Mouse (Mus musculus) lung, postnatal 0 days (tissue): ENCODE results near the gene Eif1ad.

Experiments used
- CTCF ChIP-seq: IDR thresholded peaks from 2 replicates; pipeline ENCODE4 v1.5.1; 2016; ENCODE audit warnings: antibody characterized with exemption, mild to moderate bottlenecking
- EP300 ChIP-seq: IDR thresholded peaks from 2 replicates; pipeline ENCODE4 v1.6.1; 2016; ENCODE audit warnings: antibody characterized with exemption, mild to moderate bottlenecking, control low read depth

DNA sequence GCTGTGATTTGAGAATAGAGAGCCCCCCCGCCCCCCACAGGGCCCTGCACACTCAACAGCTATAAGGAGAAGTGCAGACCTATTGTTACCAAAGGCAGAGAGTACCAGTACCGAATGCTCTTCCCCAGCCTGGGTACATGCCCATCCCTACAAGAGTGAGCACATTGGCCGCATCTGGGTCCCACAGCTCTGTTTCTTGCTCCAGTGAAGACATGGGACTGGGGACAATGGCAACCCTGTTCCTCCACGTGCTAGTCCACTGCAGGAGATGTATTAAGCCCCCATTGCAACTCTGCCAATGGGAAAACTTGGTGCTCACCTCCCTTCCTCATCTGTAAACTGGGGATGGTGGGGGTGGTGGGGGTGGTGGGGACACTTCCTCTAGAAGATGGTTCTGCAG lies 47.3 kb downstream of the Eif1ad start:
- no peak for TF ChIP-seq EP300
- TF ChIP-seq CTCF = no peak
